Mouse (Mus musculus) liver, adult 2 months (tissue): Measurements from ENCODE around the gene Ngdn.

Experiments
- CTCF ChIP-seq: fragments of 200-500 bp; IDR thresholded peaks from 2 replicates; pipeline ENCODE4 v1.5.1; 2011; ENCODE audit warnings: low read depth, low read length, control low read depth
- POLR2A ChIP-seq: fragments of 200-500 bp; IDR thresholded peaks from 2 replicates; pipeline ENCODE4 v1.6.1; 2011; ENCODE audit warnings: low read length, control low read depth; ENCODE audit not compliant: insufficient read depth; ENCODE audit errors: extremely low read depth

GRCm38 (mm10) chr14:55052496-55052895 is 37.2 kb downstream of the Ngdn start:
- no peak for TF ChIP-seq CTCF
- no peak for TF ChIP-seq POLR2A
